Mouse (Mus musculus) ES-E14 (cell line): Measurements from ENCODE around the gene Cdkn1c.

Experiments
- CHD2 ChIP-seq: IDR thresholded peaks from 2 replicates; pipeline ENCODE4 v1.6.1; 2014; ENCODE audit warnings: mild to moderate bottlenecking, low read depth, low read length, inconsistent platforms
- HCFC1 ChIP-seq: IDR thresholded peaks from 2 replicates; pipeline ENCODE4 v1.6.1; 2012; ENCODE audit warnings: low read length, inconsistent platforms, borderline replicate concordance; ENCODE audit not compliant: insufficient read depth
- MAFK ChIP-seq: IDR thresholded peaks from 2 replicates; pipeline ENCODE4 v1.6.1; 2014; ENCODE audit warnings: mild to moderate bottlenecking, low read depth, low read length, inconsistent platforms; ENCODE audit not compliant: insufficient read depth
- ZNF384 ChIP-seq: IDR thresholded peaks from 2 replicates; pipeline ENCODE4 v1.6.1; 2012; ENCODE audit warnings: low read depth, low read length, inconsistent platforms

GRCm38 (mm10) chr7:143493616-143494126 is 32.8 kb upstream of the Cdkn1c start:
- TF ChIP-seq MAFK (no peak), CHD2 (no peak), ZNF384 (no peak), HCFC1 (no peak)
